Mouse (Mus musculus) bone marrow macrophage, adult 2 months (primary cell): ENCODE data around the gene Psmc1.

Experiments
- CTCF ChIP-seq: IDR thresholded peaks from 2 replicates; pipeline ENCODE4 v1.5.1; 2012; ENCODE audit warnings: low read depth, mild to moderate bottlenecking, low read length, moderate library complexity
- POLR2A ChIP-seq: IDR thresholded peaks from 2 replicates; pipeline ENCODE4 v1.6.1; 2012; ENCODE audit warnings: mild to moderate bottlenecking, low read depth, low read length, borderline replicate concordance

DNA sequence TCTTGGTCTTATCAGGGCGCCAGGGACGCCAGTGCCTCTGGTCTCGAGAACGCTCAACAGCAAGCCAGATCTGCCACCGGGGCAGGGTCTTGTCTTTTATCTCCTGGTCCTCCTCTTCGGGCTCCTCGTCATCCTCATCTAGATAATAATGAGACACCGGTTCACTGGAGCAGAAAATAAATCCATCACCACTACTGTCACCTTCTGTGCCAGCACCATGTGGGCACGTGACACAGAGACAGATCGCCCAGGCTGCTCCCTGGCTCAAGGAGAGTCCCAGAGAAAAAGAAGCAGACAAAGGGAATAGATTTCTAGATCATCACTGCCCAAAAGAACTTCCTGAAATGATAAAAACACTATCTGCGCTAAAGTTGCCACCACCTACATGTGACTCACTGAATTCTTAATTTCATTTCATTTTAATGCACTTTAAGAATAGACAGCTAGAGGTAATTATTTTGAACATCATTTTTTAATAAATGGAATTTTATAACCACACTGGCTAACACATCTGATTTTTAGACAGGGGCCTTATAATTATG, 24.5 kb downstream of the Psmc1 start:
- no peak for TF ChIP-seq CTCF
- no peak for TF ChIP-seq POLR2A
